Comparison of ENCODE assay signal across 9 mouse cellular contexts in genomic region chr7:105480081-105480480, GRCm38 (mm10). TPM values are rescaled to one million over a fixed set of nuclear protein-coding genes. Genes with fewer than 3 reads are reported as not detected.
DNase-seq lines count a peak whose midpoint lies in the region; ATAC-seq and TF ChIP-seq lines count a peak whose summit lies in the region.
"Had no signal": no experiment of that assay in that cellular context is flagged by ENCODE, and none has a peak within 500 bp of the region (broad histone marks: within the 10 kb centered on the region; RNA-seq: fewer than 3 reads in every experiment).

No protein-coding gene starts in this region.

- peak overlapping the region; percentile 70 for H3K4me2 ChIP-seq in heart, embryonic 14.5 days (ENCODE audit: low read length)
- H3K4me2 ChIP-seq in neural tube, embryonic 11.5 days (ENCODE audit: low read depth), result no peak overlapping the region
- peak overlapping the region; percentile 90 for H3K4me2 ChIP-seq in hindbrain, embryonic 16.5 days (ENCODE audit: low read length)
- H3K4me2 ChIP-seq in stomach, postnatal 0 days (replicated peaks; ENCODE audit: low read depth), result peak overlapping the region; percentile 80

- H3K4me1 ChIP-seq in heart, embryonic 14.5 days (ENCODE audit: control insufficient read depth in 2 of 2, insufficient read depth in 2 of 2, low read length in 2 of 2), result peaks cover 21 to 41% of the 10 kb centered on the region in 2 experiments
- H3K4me1 ChIP-seq in neural tube, embryonic 11.5 days (ENCODE audit: control insufficient read depth, insufficient read depth, low read length), result peaks cover 2% of the 10 kb centered on the region; the same call in 1 of the 2 replicates
- peaks cover 11% of the 10 kb centered on the region for H3K4me1 ChIP-seq in hindbrain, embryonic 16.5 days (ENCODE audit: control insufficient read depth, insufficient read depth, low read depth, low read length)
- no peaks in the 10 kb centered on the region for H3K4me1 ChIP-seq in stomach, postnatal 0 days (replicated peaks; ENCODE audit: control insufficient read depth, insufficient read depth)

- H3K36me3 ChIP-seq in heart, embryonic 14.5 days (ENCODE audit: control insufficient read depth, insufficient read depth, low read length), result no peaks in the 10 kb centered on the region
- no peaks in the 10 kb centered on the region for H3K36me3 ChIP-seq in neural tube, embryonic 11.5 days (ENCODE audit: control insufficient read depth, insufficient read depth, low read length)
- no peaks in the 10 kb centered on the region for H3K36me3 ChIP-seq in hindbrain, embryonic 16.5 days (ENCODE audit: control insufficient read depth, insufficient read depth, low read length)
- no peaks in the 10 kb centered on the region for H3K36me3 ChIP-seq in stomach, postnatal 0 days (ENCODE audit: control insufficient read depth, insufficient read depth, low read length)

- intact Hi-C loops in left cerebral cortex, postnatal 14 days (cut with DNase I), result loop anchor here (5.0 kb wide), 1 partner anchor 37 kb away; no protein-coding TSS in a partner anchor

- peak overlapping the region; percentile 76; the same call in 1 of the 2 replicates for H3K9ac ChIP-seq in heart, embryonic 14.5 days (ENCODE audit: low read length)
- no peak overlapping the region for H3K9ac ChIP-seq in neural tube, embryonic 11.5 days (ENCODE audit: low read length)
- H3K9ac ChIP-seq in hindbrain, embryonic 16.5 days (ENCODE audit: low read depth, low read length), result no peak overlapping the region
- no peak overlapping the region; the same call in 1 of the 2 replicates for H3K9ac ChIP-seq in stomach, postnatal 0 days (ENCODE audit: low read length)

- H3K9me3 ChIP-seq in heart, embryonic 14.5 days (ENCODE audit: control insufficient read depth, low read length), result no peaks in the 10 kb centered on the region
- no peaks in the 10 kb centered on the region for H3K9me3 ChIP-seq in neural tube, embryonic 11.5 days (ENCODE audit: control insufficient read depth, low read length)
- no peaks in the 10 kb centered on the region for H3K9me3 ChIP-seq in hindbrain, embryonic 16.5 days (ENCODE audit: control insufficient read depth, low read length)
- no peaks in the 10 kb centered on the region for H3K9me3 ChIP-seq in stomach, postnatal 0 days (ENCODE audit: control insufficient read depth, low read length)

- H3K27me3 ChIP-seq in heart, embryonic 14.5 days (ENCODE audit: control insufficient read depth, insufficient read depth, low read length), result no peaks in the 10 kb centered on the region
- H3K27me3 ChIP-seq in neural tube, embryonic 11.5 days (ENCODE audit: control insufficient read depth, insufficient read depth, low read length), result no peaks in the 10 kb centered on the region
- no peaks in the 10 kb centered on the region for H3K27me3 ChIP-seq in hindbrain, embryonic 16.5 days (replicated peaks; ENCODE audit: control insufficient read depth, insufficient read depth, low read length)
- no peaks in the 10 kb centered on the region for H3K27me3 ChIP-seq in stomach, postnatal 0 days (ENCODE audit: control insufficient read depth, insufficient read depth, low read length)

- DNase-seq in heart, adult 18-20 months, result no peak
- DNase-seq in neural tube, embryonic 11.5 days (ENCODE audit: low spot score), result no peak
- DNase-seq in neural tube, embryonic 10.5 days (ENCODE audit: extremely low spot score, low spot score), result no peak
- no peak for DNase-seq in stomach, postnatal 0 days (ENCODE audit: low spot score)
- DNase-seq in left cerebral cortex, postnatal 14 days (ENCODE audit: low spot score in 2 of 2), result no peak
- DNase-seq: lung, postnatal 4 days had no signal

- no peak for ATAC-seq in heart, embryonic 14.5 days (ENCODE audit: insufficient number of reproducible peaks, insufficient read depth, low FRiP score, low read depth)
- 0 out of 2 replicates have a peak, but pooled peaks have one; percentile 8 for ATAC-seq in neural tube, embryonic 11.5 days (ENCODE audit: insufficient read depth, low FRiP score, low TSS enrichment)
- no peak for ATAC-seq in hindbrain, embryonic 16.5 days
- ATAC-seq in stomach, postnatal 0 days (ENCODE audit: low FRiP score, low TSS enrichment), result no peak
- no peak for ATAC-seq in inflammation-experienced regulatory T-cells, adult 6 months

- no peak for TF ChIP-seq CTCF in stomach, postnatal 0 days (IDR thresholded peaks at IDR 0.05; ENCODE audit: low read depth)

- H3K4me3 ChIP-seq in heart, embryonic 14.5 days (ENCODE audit: control insufficient read depth in 1 of 2, insufficient read depth in 1 of 2, low read depth in 1 of 2, low read length in 2 of 2), result peak overlapping the region in 1 of 2 experiments; percentile 46; a peak in 1 of 4 replicates
- no peak overlapping the region for H3K4me3 ChIP-seq in neural tube, embryonic 11.5 days (ENCODE audit: low read depth, low read length)
- no peak overlapping the region for H3K4me3 ChIP-seq in hindbrain, embryonic 16.5 days (ENCODE audit: low read length)
- no peak overlapping the region for H3K4me3 ChIP-seq in stomach, postnatal 0 days (ENCODE audit: low read depth, low read length)

- 54% methylated on average over 5 of the region's 5 CpGs for WGBS in heart, embryonic 14.5 days
- WGBS in neural tube, embryonic 11.5 days, result 56% methylated on average over 5 of the region's 5 CpGs
- 38% methylated on average over 5 of the region's 5 CpGs for WGBS in hindbrain, embryonic 16.5 days
- 56% methylated on average over 5 of the region's 5 CpGs for WGBS in stomach, postnatal 0 days

- H3K27ac ChIP-seq in heart, embryonic 14.5 days (replicated peaks in 1 of 2; ENCODE audit: control insufficient read depth in 1 of 2, insufficient read depth in 1 of 2, low read depth in 2 of 2, low read length in 2 of 2), result peak overlapping the region in 1 of 2 experiments; percentile 71; a peak in 1 of 4 replicates
- no peak overlapping the region for H3K27ac ChIP-seq in neural tube, embryonic 11.5 days (ENCODE audit: low read depth, low read length)
- H3K27ac ChIP-seq in hindbrain, embryonic 16.5 days (ENCODE audit: low read depth, low read length), result no peak overlapping the region
- peak overlapping the region; percentile 99 for H3K27ac ChIP-seq in stomach, postnatal 0 days (replicated peaks)

- TF ChIP-seq EP300 in stomach, postnatal 0 days (optimal IDR thresholded peaks at IDR 0.05), result no peak

RNA-seq across cellular contexts. Expression of gene Cavin3, which starts 2.0 kb away (rescaled TPM):
- 93.8 and 99.0 TPM in 2 replicates for polyA plus RNA-seq in heart, embryonic 14.5 days (2014; fragmentation: Nextera tagmentation; extraction: Ambion mirVana)
- 10 to 100 TPM; 20.0 to 20.7 TPM for total RNA-seq in heart, adult 18-20 months (2021)
- 22.8 and 23.0 TPM in 2 replicates for polyA plus RNA-seq in neural tube, embryonic 11.5 days (2014; fragmentation: Nextera tagmentation; extraction: Ambion mirVana)
- polyA plus RNA-seq in hindbrain, embryonic 16.5 days (2015; fragmentation: Nextera tagmentation; extraction: Ambion mirVana), result 43.0 TPM in 2 replicates
- 163 and 184 TPM in 2 replicates for polyA plus RNA-seq in stomach, postnatal 0 days (2015; fragmentation: Nextera tagmentation; extraction: Ambion mirVana)
- polyA plus RNA-seq in inflammation-experienced regulatory T-cells, adult 6 months (2017; shearing (Covaris generic)), result not detected
- total RNA-seq in left cerebral cortex, postnatal 14 days (2021), result 10 to 100 TPM; 19.0 to 21.1 TPM

RNA-seq across cellular contexts. Expression of gene Cckbr, which starts 54.5 kb away (rescaled TPM):
- not detected in 2 replicates for polyA plus RNA-seq in heart, embryonic 14.5 days (2014; fragmentation: Nextera tagmentation; extraction: Ambion mirVana)
- not detected for total RNA-seq in heart, adult 18-20 months (2021)
- polyA plus RNA-seq in neural tube, embryonic 11.5 days (2014; fragmentation: Nextera tagmentation; extraction: Ambion mirVana), result not detected in 2 replicates
- 7.7 and 8.1 TPM in 2 replicates for polyA plus RNA-seq in hindbrain, embryonic 16.5 days (2015; fragmentation: Nextera tagmentation; extraction: Ambion mirVana)
- 3.3 and 3.6 TPM in 2 replicates for polyA plus RNA-seq in stomach, postnatal 0 days (2015; fragmentation: Nextera tagmentation; extraction: Ambion mirVana)
- polyA plus RNA-seq in inflammation-experienced regulatory T-cells, adult 6 months (2017; shearing (Covaris generic)), result not detected
- total RNA-seq in left cerebral cortex, postnatal 14 days (2021), result 10 to 100 TPM; 56.6 to 62.4 TPM

Comparison
In these comparisons a context has a peak if more than half of its experiments do, and no peak if none do; other contexts are left out.
1. RNA of gene Cavin3, which starts 2.0 kb away (polyA plus RNA-seq): 163 to 184 TPM in stomach, postnatal 0 days, 93.8 to 99.0 TPM in heart, embryonic 14.5 days, 43.0 TPM in hindbrain, embryonic 16.5 days and 22.8 to 23.0 TPM in neural tube, embryonic 11.5 days; not detected in inflammation-experienced regulatory T-cells, adult 6 months; every median in the first group is over 10 times any median in the second.